In the genomic region with DNA sequence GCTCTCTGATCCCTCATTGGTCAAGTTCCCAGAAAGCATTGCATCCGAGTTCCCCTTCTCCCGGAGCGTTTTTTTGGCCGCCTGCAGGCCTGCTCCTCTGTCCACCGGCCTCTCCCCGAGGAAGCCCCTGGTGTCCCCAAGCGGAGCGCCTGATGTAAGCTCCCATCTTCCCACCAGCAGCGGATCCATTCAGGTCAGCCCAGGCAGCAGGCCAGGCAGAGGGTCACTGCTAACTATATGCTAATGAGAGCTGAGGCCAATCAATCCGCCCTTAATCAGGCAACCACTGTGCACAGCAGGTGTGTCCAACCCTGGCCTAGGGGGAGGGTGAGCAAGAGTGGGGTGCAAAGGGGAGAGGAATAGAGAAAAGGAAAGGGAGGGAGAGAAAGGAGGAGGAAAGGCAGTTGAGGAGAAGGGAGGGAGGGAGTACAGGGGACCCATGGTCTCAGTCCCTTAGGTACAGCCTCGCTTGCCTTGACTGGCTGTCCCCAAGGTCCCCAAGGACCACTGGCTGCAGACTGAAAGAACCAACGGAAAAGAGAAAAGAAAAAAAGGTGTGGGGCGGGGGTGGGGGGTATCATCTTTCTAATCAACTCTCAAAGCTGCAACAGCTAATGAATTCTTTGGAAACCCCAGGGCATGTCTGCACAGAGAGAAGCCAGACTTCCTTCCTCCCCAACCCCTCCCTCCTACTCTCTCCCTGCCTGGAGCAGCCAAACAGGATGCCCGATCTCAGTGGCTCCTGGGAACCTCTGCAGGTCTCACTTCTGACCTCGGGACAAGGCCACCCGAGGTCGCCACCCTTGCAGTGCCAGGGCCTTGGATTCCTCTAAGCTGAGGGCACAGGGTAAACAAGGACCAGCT, we compare ENCODE assay signal across 15 mouse cellular contexts. TPM values are rescaled to one million over a fixed set of nuclear protein-coding genes. Genes with fewer than 3 reads are reported as not detected.
DNase-seq lines count a peak whose midpoint lies in the region; ATAC-seq and TF ChIP-seq lines count a peak whose summit lies in the region.
"Had no signal": no experiment of that assay in that cellular context is flagged by ENCODE, and none has a peak within 500 bp of the region (broad histone marks: within the 10 kb centered on the region; RNA-seq: fewer than 3 reads in every experiment).

No protein-coding gene starts in this region.

- ATAC-seq in forebrain, embryonic 15.5 days (replicated peaks): no peak
- ATAC-seq in forebrain, embryonic 14.5 days: no peak
- ATAC-seq in midbrain, embryonic 14.5 days (ENCODE audit: low FRiP score, low TSS enrichment): no peak; the same call in 1 of the 2 replicates
- no peak for ATAC-seq in intestine, embryonic 16.5 days
- ATAC-seq: inflammation-experienced regulatory T-cells, adult 6 months; lung, postnatal 0 days had no signal

- no peaks in the 10 kb centered on the region for H3K36me3 ChIP-seq in forebrain, embryonic 10.5 days (replicated peaks)
- no peaks in the 10 kb centered on the region for H3K36me3 ChIP-seq in forebrain, embryonic 15.5 days
- H3K36me3 ChIP-seq in ES-Bruce4 (ENCODE audit: control insufficient read depth, insufficient read depth, low read length, poor library complexity, severe bottlenecking): no peaks in the 10 kb centered on the region
- H3K36me3 ChIP-seq in forebrain, embryonic 14.5 days (ENCODE audit: control insufficient read depth, insufficient read depth, low read length): no peaks in the 10 kb centered on the region
- no peaks in the 10 kb centered on the region for H3K36me3 ChIP-seq in midbrain, embryonic 14.5 days (ENCODE audit: control insufficient read depth, insufficient read depth, low read length)
- no peaks in the 10 kb centered on the region for H3K36me3 ChIP-seq in intestine, embryonic 16.5 days (ENCODE audit: control insufficient read depth, insufficient read depth, low read length)

- WGBS in forebrain, embryonic 10.5 days: 3% methylated on average over 17 of the region's 17 CpGs
- WGBS in forebrain, embryonic 15.5 days: 6% methylated on average over 17 of the region's 17 CpGs
- WGBS in forebrain, embryonic 14.5 days: 3% methylated on average over 17 of the region's 17 CpGs
- 3% methylated on average over 17 of the region's 17 CpGs for WGBS in midbrain, embryonic 14.5 days
- 14% methylated on average over 17 of the region's 17 CpGs for WGBS in intestine, embryonic 16.5 days

- no peak overlapping the region for H3K9ac ChIP-seq in forebrain, embryonic 15.5 days (replicated peaks)
- no peak overlapping the region for H3K9ac ChIP-seq in ES-Bruce4 (ENCODE audit: low read depth, poor library complexity, severe bottlenecking)
- no peak overlapping the region; the same call in 1 of the 2 replicates for H3K9ac ChIP-seq in forebrain, embryonic 14.5 days (ENCODE audit: low read length)
- no peak overlapping the region for H3K9ac ChIP-seq in midbrain, embryonic 14.5 days (replicated peaks; ENCODE audit: low read length)
- no peak overlapping the region for H3K9ac ChIP-seq in intestine, embryonic 16.5 days (ENCODE audit: low read depth, low read length)

- DNase-seq in forebrain, embryonic 10.5 days (ENCODE audit: extremely low spot score, low spot score): no peak
- DNase-seq in forebrain, embryonic 14.5 days (ENCODE audit: low spot score): peak; percentile 39
- peak; percentile 55 for DNase-seq in midbrain, embryonic 14.5 days
- DNase-seq in yolk sac, embryonic 10.5 days (ENCODE audit: low spot score): no peak
- no peak for DNase-seq in urinary bladder, adult 2 months (ENCODE audit: low spot score)
- DNase-seq: kidney, postnatal 14 days; layer of hippocampus, postnatal 36 days; thymus, adult 18-20 months had no signal

- no peaks in the 10 kb centered on the region for H3K9me3 ChIP-seq in forebrain, embryonic 10.5 days
- H3K9me3 ChIP-seq in forebrain, embryonic 15.5 days: no peaks in the 10 kb centered on the region
- no peaks in the 10 kb centered on the region for H3K9me3 ChIP-seq in ES-Bruce4 (replicated peaks; ENCODE audit: control insufficient read depth, insufficient read depth, low read length, poor library complexity, severe bottlenecking)
- no peaks in the 10 kb centered on the region for H3K9me3 ChIP-seq in forebrain, embryonic 14.5 days (replicated peaks; ENCODE audit: control insufficient read depth, low read length)
- H3K9me3 ChIP-seq in midbrain, embryonic 14.5 days (ENCODE audit: control insufficient read depth, low read length): no peaks in the 10 kb centered on the region
- H3K9me3 ChIP-seq in intestine, embryonic 16.5 days (ENCODE audit: control insufficient read depth, low read length): no peaks in the 10 kb centered on the region

- TF ChIP-seq EP300 in ES-Bruce4 (IDR thresholded peaks at IDR 0.05; ENCODE audit: insufficient read depth, low read depth, low read length): peak; percentile 56

- peak overlapping the region; percentile 27 for H3K4me3 ChIP-seq in forebrain, embryonic 10.5 days
- H3K4me3 ChIP-seq in forebrain, embryonic 15.5 days: no peak overlapping the region
- H3K4me3 ChIP-seq in ES-Bruce4 (ENCODE audit: low read depth, low read length): no peak overlapping the region
- H3K4me3 ChIP-seq in forebrain, embryonic 14.5 days (ENCODE audit: low read depth, low read length): no peak overlapping the region
- no peak overlapping the region for H3K4me3 ChIP-seq in midbrain, embryonic 14.5 days (replicated peaks; ENCODE audit: low read depth, low read length)
- no peak overlapping the region for H3K4me3 ChIP-seq in intestine, embryonic 16.5 days (ENCODE audit: low read length)

- TF ChIP-seq POLR2A in ES-Bruce4 (IDR thresholded peaks at IDR 0.05; ENCODE audit: insufficient read depth, low read length): no peak

- no peak overlapping the region for H3K4me2 ChIP-seq in forebrain, embryonic 15.5 days (replicated peaks)
- H3K4me2 ChIP-seq in forebrain, embryonic 14.5 days (ENCODE audit: low read length): no peak overlapping the region
- H3K4me2 ChIP-seq in midbrain, embryonic 14.5 days (ENCODE audit: low read length): peak overlapping the region; percentile 21
- H3K4me2 ChIP-seq in intestine, embryonic 16.5 days (ENCODE audit: low read depth, low read length): no peak overlapping the region
- H3K4me2 ChIP-seq: heart, embryonic 11.5 days; liver, embryonic 11.5 days had no signal

- H3K4me1 ChIP-seq in forebrain, embryonic 10.5 days: peaks cover 34% of the 10 kb centered on the region
- H3K4me1 ChIP-seq in forebrain, embryonic 15.5 days: peaks cover 26% of the 10 kb centered on the region
- H3K4me1 ChIP-seq in ES-Bruce4 (ENCODE audit: control insufficient read depth, insufficient read depth, low read length): peaks cover 3% of the 10 kb centered on the region
- H3K4me1 ChIP-seq in forebrain, embryonic 14.5 days (ENCODE audit: control insufficient read depth, insufficient read depth, low read length): peaks cover 13% of the 10 kb centered on the region
- peaks cover 18% of the 10 kb centered on the region for H3K4me1 ChIP-seq in midbrain, embryonic 14.5 days (ENCODE audit: control insufficient read depth, insufficient read depth, low read length)
- H3K4me1 ChIP-seq in intestine, embryonic 16.5 days (ENCODE audit: control insufficient read depth, insufficient read depth, low read length): no peaks in the 10 kb centered on the region

- peak overlapping the region; percentile 56 for H3K27ac ChIP-seq in forebrain, embryonic 10.5 days
- no peak overlapping the region for H3K27ac ChIP-seq in forebrain, embryonic 15.5 days (replicated peaks)
- H3K27ac ChIP-seq in ES-Bruce4 (ENCODE audit: insufficient read depth, low read length): no peak overlapping the region
- H3K27ac ChIP-seq in forebrain, embryonic 14.5 days (ENCODE audit: low read depth, low read length): no peak overlapping the region
- peak overlapping the region; percentile 63 for H3K27ac ChIP-seq in midbrain, embryonic 14.5 days (replicated peaks; ENCODE audit: low read depth, low read length)
- no peak overlapping the region for H3K27ac ChIP-seq in intestine, embryonic 16.5 days (ENCODE audit: low read length)

- peaks cover 7% of the 10 kb centered on the region; the same call in 1 of the 2 replicates for H3K27me3 ChIP-seq in forebrain, embryonic 10.5 days (ENCODE audit: poor library complexity, severe bottlenecking)
- H3K27me3 ChIP-seq in forebrain, embryonic 15.5 days: no peaks in the 10 kb centered on the region
- no peaks in the 10 kb centered on the region for H3K27me3 ChIP-seq in ES-Bruce4 (ENCODE audit: control insufficient read depth, insufficient read depth, low read length, poor library complexity, severe bottlenecking)
- no peaks in the 10 kb centered on the region for H3K27me3 ChIP-seq in forebrain, embryonic 14.5 days (replicated peaks; ENCODE audit: control insufficient read depth, insufficient read depth, low read length)
- no peaks in the 10 kb centered on the region for H3K27me3 ChIP-seq in midbrain, embryonic 14.5 days (ENCODE audit: control insufficient read depth, insufficient read depth, low read length)
- H3K27me3 ChIP-seq in intestine, embryonic 16.5 days (replicated peaks; ENCODE audit: control insufficient read depth, insufficient read depth, low read length): no peaks in the 10 kb centered on the region

- TF ChIP-seq CTCF in ES-Bruce4 (IDR thresholded peaks at IDR 0.05; ENCODE audit: low read depth, low read length): no peak

RNA-seq across cellular contexts. Expression of a gene that starts 53.7 kb away (rescaled TPM):
- 15.9 and 17.2 TPM in 2 replicates for polyA plus RNA-seq in forebrain, embryonic 10.5 days (2016; fragmentation: Nextera tagmentation; extraction: Ambion mirVana)
- 22.3 and 27.0 TPM in 2 replicates for polyA plus RNA-seq in forebrain, embryonic 15.5 days (2015; fragmentation: Nextera tagmentation; extraction: Ambion mirVana)
- polyA plus RNA-seq in ES-Bruce4 (2011; ENCODE audit: insufficient read depth, insufficient read length, low read depth, missing spikeins): 35.0 and 37.0 TPM in 2 replicates
- polyA plus RNA-seq in forebrain, embryonic 14.5 days (2014; fragmentation: Nextera tagmentation; extraction: Ambion mirVana): 17.3 and 19.9 TPM in 2 replicates
- polyA plus RNA-seq in midbrain, embryonic 14.5 days (2014; fragmentation: Nextera tagmentation; extraction: Ambion mirVana): 23.2 and 25.3 TPM in 2 replicates
- 7.9 and 8.1 TPM in 2 replicates for polyA plus RNA-seq in intestine, embryonic 16.5 days (2015; fragmentation: Nextera tagmentation; extraction: Ambion mirVana)
- 29.0 and 34.9 TPM in 2 replicates for polyA plus RNA-seq in urinary bladder, adult 2 months (2012; rRNA removed)

Comparison
In these comparisons a context has a peak if more than half of its experiments do, and no peak if none do; other contexts are left out.
1. DNase-seq: peak in forebrain, embryonic 14.5 days (single experiment) and midbrain, embryonic 14.5 days (single experiment); none in forebrain, embryonic 10.5 days (single experiment), yolk sac, embryonic 10.5 days (single experiment) and urinary bladder, adult 2 months (single experiment).
2. H3K27ac ChIP-seq: peak in forebrain, embryonic 10.5 days (single experiment) and midbrain, embryonic 14.5 days (single experiment); none in forebrain, embryonic 15.5 days (single experiment), ES-Bruce4 (single experiment), forebrain, embryonic 14.5 days (single experiment) and intestine, embryonic 16.5 days (single experiment).